Mouse (Mus musculus) limb, embryonic 10.5 days (tissue): Measurements from ENCODE around the gene Olfr1394. TPM values are rescaled to one million over a fixed set of nuclear protein-coding genes. Genes with fewer than 3 reads are reported as not detected.

Experiments
- DNase-seq: peaks from one replicate; pipeline ENCODE4 v3.0.0-alpha.2; 2017; ENCODE audit warnings: low spot score
- H3K27ac ChIP-seq: fragments of 300-500 bp; sonication (generic); 2 replicates; pipeline ENCODE4 v1.5.1; 2016; ENCODE audit warnings: mild to moderate bottlenecking
- H3K27me3 ChIP-seq: fragments of 300-500 bp; sonication (generic); 2 replicates; pipeline ENCODE4 v1.6.1; 2016; ENCODE audit warnings: low read depth, mild to moderate bottlenecking; ENCODE audit not compliant: poor library complexity, severe bottlenecking
- H3K36me3 ChIP-seq: fragments of 300-500 bp; sonication (generic); 2 replicates; pipeline ENCODE4 v1.6.1; 2016; ENCODE audit warnings: mild to moderate bottlenecking, moderate library complexity
- H3K4me1 ChIP-seq: fragments of 300-500 bp; sonication (generic); 2 replicates; pipeline ENCODE4 v1.6.1; 2016
- H3K4me3 ChIP-seq: fragments of 300-500 bp; sonication (generic); 2 replicates; pipeline ENCODE4 v1.5.1; 2016; ENCODE audit warnings: mild to moderate bottlenecking, moderate library complexity
- H3K9me3 ChIP-seq: fragments of 300-500 bp; sonication (generic); replicated peaks from 2 replicates; pipeline ENCODE4 v1.6.1; 2016; ENCODE audit warnings: mild to moderate bottlenecking
- WGBS: fragments of 180-500 bp; shearing (Covaris S2); methylation state at CpG from one replicate; pipeline ENCODE4 v1.1.7; 2016; 5-methylcytosine and 5-hydroxymethylcytosine counted together
- polyA plus RNA-seq: library from polyadenylated mRNA; unstranded; fragments of >200 nt; fragmentation: Nextera tagmentation; extraction: Ambion mirVana; gene quantifications from 2 replicates; pipeline ENCODE4 v1.2.1, GENCODE M21; 2016

Olfr1394 gene
- polyA plus RNA-seq, 1 experiment from 2014 or later = not detected

DNA sequence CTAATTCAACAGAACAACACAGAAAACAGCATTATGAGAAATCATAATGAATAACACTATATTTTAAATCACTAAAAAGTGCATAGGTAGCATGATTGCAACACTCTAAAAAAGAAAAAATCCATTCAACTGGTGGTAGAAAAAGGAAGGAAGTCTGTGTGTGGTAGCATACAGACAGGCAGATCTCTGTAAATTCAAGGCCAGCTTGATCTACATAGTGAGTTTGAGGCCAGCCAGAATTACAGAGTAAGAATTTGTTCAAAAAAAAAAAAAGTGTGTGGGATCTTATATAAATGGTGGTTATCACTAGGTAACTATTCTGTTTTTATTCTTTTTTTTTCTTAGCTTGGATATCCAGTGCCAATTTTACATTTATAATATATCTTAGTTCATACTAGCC lies 47.0 kb downstream of the Olfr1394 start:
- peaks cover 1% of the 10 kb centered on the region for H3K36me3 ChIP-seq
- no peaks in the 10 kb centered on the region for H3K27me3 ChIP-seq
- no peak overlapping the region for H3K27ac ChIP-seq
- DNase-seq = no peak
- peaks cover 16% of the 10 kb centered on the region for H3K4me1 ChIP-seq
- no peaks in the 10 kb centered on the region for H3K9me3 ChIP-seq
- H3K4me3 ChIP-seq = no peak overlapping the region

GRCm38 (mm10) chr11:49202071-49202470 lies 47.9 kb downstream of the Olfr1394 start:
- Histone ChIP-seq H3K4me1 (peaks cover 16% of the 10 kb centered on the region), H3K9me3 (no peaks in the 10 kb centered on the region), H3K36me3 (peaks cover 11% of the 10 kb centered on the region), H3K4me3 (peak overlapping the region; percentile 89), H3K27ac (peak overlapping the region; percentile 100), H3K27me3 (no peaks in the 10 kb centered on the region)
- WGBS = 74% methylated on average over 2 of the region's 2 CpGs
- DNase-seq = peak; percentile 30

GRCm38 (mm10) chr11:49202523-49203061 lies 48.4 kb downstream of the Olfr1394 start:
- DNase-seq = peak; percentile 52
- H3K27ac ChIP-seq = peak overlapping the region; percentile 100
- H3K4me3 ChIP-seq = peak overlapping the region; percentile 89
- H3K9me3 ChIP-seq = no peaks in the 10 kb centered on the region
- H3K27me3 ChIP-seq = no peaks in the 10 kb centered on the region
- peaks cover 16% of the 10 kb centered on the region for H3K36me3 ChIP-seq
- H3K4me1 ChIP-seq = peaks cover 16% of the 10 kb centered on the region
- WGBS = 9% methylated on average over 10 of the region's 10 CpGs

- H3K36me3 ChIP-seq = peaks cover 19% of the 10 kb centered on the region
- H3K9me3 ChIP-seq = no peaks in the 10 kb centered on the region
- WGBS = under 1% methylated on average over 47 of the region's 47 CpGs
- peaks cover 16% of the 10 kb centered on the region for H3K4me1 ChIP-seq
- DNase-seq = peak; percentile 96
- H3K4me3 ChIP-seq = peak within 1 kb of the TSS; percentile 89
- peak within 1 kb of the TSS; percentile 100 for H3K27ac ChIP-seq
- no peaks in the 10 kb centered on the region for H3K27me3 ChIP-seq
These were observed 49.1 kb downstream of the Olfr1394 start, which contains the start of gene Zfp62 for GRCm38 (mm10) chr11:49203129-49203768. Gene Zfp62, plus strand, starts transcription at chr11:49203292.

DNA sequence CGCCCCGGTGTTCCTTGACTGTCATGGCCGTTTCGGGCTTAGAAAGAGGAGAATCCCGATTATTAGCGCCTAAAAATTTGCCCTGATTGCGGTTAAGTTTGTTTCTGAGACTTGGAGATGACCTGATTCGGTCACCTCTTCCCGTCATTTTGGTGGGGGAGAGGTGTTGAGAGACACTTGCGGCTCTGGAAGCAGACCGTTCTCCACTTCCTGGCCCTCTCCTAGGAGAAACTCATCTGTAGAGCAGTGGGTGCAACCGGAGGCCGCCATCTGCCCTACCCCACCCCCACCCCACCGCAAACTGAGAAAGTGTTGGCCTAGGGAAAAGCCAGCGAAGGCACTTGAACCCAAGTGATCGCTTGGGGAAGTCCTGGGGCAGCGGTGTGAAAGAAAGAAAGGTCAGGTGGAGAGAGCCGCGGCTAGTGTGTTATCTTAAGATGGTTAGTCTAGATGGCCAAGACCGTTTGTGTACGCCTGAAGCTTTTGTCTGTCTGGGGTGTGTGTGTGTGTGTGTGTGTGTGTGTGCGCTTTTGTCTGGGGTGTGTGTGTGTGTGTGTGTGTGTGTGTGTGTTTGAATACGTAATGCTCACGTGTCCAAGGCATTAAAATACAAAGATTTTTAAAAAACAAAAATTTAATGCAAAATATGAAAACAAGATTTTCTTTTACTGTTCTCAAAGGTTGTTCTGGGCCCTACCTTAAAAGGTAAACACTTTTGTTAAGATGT lies 49.8 kb downstream of the Olfr1394 start:
- peak; percentile 80 for DNase-seq
- Histone ChIP-seq H3K27me3 (no peaks in the 10 kb centered on the region), H3K4me1 (peaks cover 16% of the 10 kb centered on the region), H3K36me3 (peaks cover 22% of the 10 kb centered on the region), H3K4me3 (peak overlapping the region; percentile 89), H3K9me3 (no peaks in the 10 kb centered on the region), H3K27ac (peak overlapping the region; percentile 100)
- WGBS = under 1% methylated on average over 24 of the region's 24 CpGs

GRCm38 (mm10) chr11:49205080-49205590 lies 51.0 kb downstream of the Olfr1394 start:
- H3K4me1 ChIP-seq = peaks cover 16% of the 10 kb centered on the region
- H3K4me3 ChIP-seq = peak overlapping the region; percentile 89
- no peaks in the 10 kb centered on the region for H3K27me3 ChIP-seq
- H3K9me3 ChIP-seq = no peaks in the 10 kb centered on the region
- H3K36me3 ChIP-seq = peaks cover 22% of the 10 kb centered on the region
- WGBS = 90% methylated on average over 6 of the region's 6 CpGs
- no peak for DNase-seq
- no peak overlapping the region for H3K27ac ChIP-seq

GRCm38 (mm10) chr11:49207495-49207894 lies 53.3 kb downstream of the Olfr1394 start:
- Histone ChIP-seq H3K27me3 (no peaks in the 10 kb centered on the region), H3K36me3 (peaks cover 38% of the 10 kb centered on the region), H3K4me1 (peaks cover 9% of the 10 kb centered on the region; the same call in 1 of the 2 replicates), H3K9me3 (no peaks in the 10 kb centered on the region), H3K27ac (no peak overlapping the region), H3K4me3 (no peak overlapping the region)
- no peak for DNase-seq
- 97% methylated on average over 1 of the region's 1 CpGs for WGBS

Other genes with a start within 250 kb of the Olfr1394 start
- gene Psme2b, start 208.2 kb upstream of the Olfr1394 start, polyA plus RNA-seq = 1.1 and 2.5 TPM in 2 replicates
- gene Olfr56, start 175.5 kb upstream of the Olfr1394 start, polyA plus RNA-seq = not detected in 2 replicates
- 0.14 and 0.28 TPM in 2 replicates for gene 9930111J21Rik1, start 175.0 kb upstream of the Olfr1394 start, polyA plus RNA-seq
- gene Gm12185, start 162.2 kb upstream of the Olfr1394 start, polyA plus RNA-seq = not detected in 2 replicates
- gene Tgtp1, start 160.2 kb upstream of the Olfr1394 start, polyA plus RNA-seq = not detected in 2 replicates
- gene 9930111J21Rik2, start 103.1 kb upstream of the Olfr1394 start, polyA plus RNA-seq = 0.11 and 0.13 TPM in 2 replicates
- not detected in 2 replicates for gene Tgtp2, start 90.2 kb upstream of the Olfr1394 start, polyA plus RNA-seq
- gene Ifi47, start 77.8 kb upstream of the Olfr1394 start, polyA plus RNA-seq = 0.45 and 0.49 TPM in 2 replicates
- not detected in 2 replicates for gene Olfr1396, start 39.5 kb upstream of the Olfr1394 start, polyA plus RNA-seq
- not detected in 2 replicates for gene Olfr1395, start 12.1 kb upstream of the Olfr1394 start, polyA plus RNA-seq
- gene Btnl9, start 32.8 kb downstream of the Olfr1394 start, polyA plus RNA-seq = 0.34 TPM in 1 of 2 replicates, not detected in the other
- gene Zfp62, start 48.9 kb downstream of the Olfr1394 start, polyA plus RNA-seq = 34.6 and 48.3 TPM in 2 replicates
- gene Mgat1, start 89.8 kb downstream of the Olfr1394 start, polyA plus RNA-seq = 40.0 and 46.0 TPM in 2 replicates
- gene Olfr1393, start 123.9 kb downstream of the Olfr1394 start, polyA plus RNA-seq = not detected in 2 replicates
- gene Olfr1392, start 130.9 kb downstream of the Olfr1394 start, polyA plus RNA-seq = not detected in 2 replicates
- not detected in 2 replicates for gene Olfr10, start 150.4 kb downstream of the Olfr1394 start, polyA plus RNA-seq
- gene Olfr1391, start 168.4 kb downstream of the Olfr1394 start, polyA plus RNA-seq = not detected in 2 replicates
- gene Olfr1390, start 180.8 kb downstream of the Olfr1394 start, polyA plus RNA-seq = not detected in 2 replicates